Mouse (Mus musculus): ENCODE results near the gene Phldb3.

Phldb3 gene

GRCm38 (mm10) chr7:24610144-24610878 is at the start of gene Phldb3:
Gene Phldb3, plus strand, starts transcription at chr7:24610763.
- CTCF ChIA-PET, result interaction anchor here (0.9 to 2.0 kb wide), 2 partner anchors 9 kb away, joined by 6 read pairs; no protein-coding TSS in a partner anchor

GRCm38 (mm10) chr7:24561450-24561849 is 49.1 kb upstream of the Phldb3 start:
- CTCF ChIA-PET, result no interaction called here

- CTCF ChIA-PET, result interaction anchor here (0.6 to 1.2 kb wide), 3 partner anchors 15 to 26 kb away, joined by 3 read pairs; partner anchors contain the start of genes Pinlyp and Xrcc1
Observed at GRCm38 (mm10) chr7:24563191-24563836, 47.2 kb upstream of the Phldb3 start.

- CTCF ChIA-PET, result interaction anchor here (0.6 to 1.1 kb wide), 5 partner anchors 18 to 122 kb away, joined by 3 to 4 read pairs (median 3); partner anchors contain the start of genes Pinlyp and Xrcc1
Observed at GRCm38 (mm10) chr7:24563837-24564206, 46.7 kb upstream of the Phldb3 start.

GRCm38 (mm10) chr7:24564607-24565265 is 45.8 kb upstream of the Phldb3 start:
- CTCF ChIA-PET, result interaction anchor here (0.7 to 1.1 kb wide), 5 partner anchors 15 to 39 kb away, joined by 3 to 8 read pairs (median 3); partner anchors contain the start of genes Pinlyp and Xrcc1

- CTCF ChIA-PET, result interaction anchor here (0.5 to 0.9 kb wide), 2 partner anchors 16 to 38 kb away, joined by 3 to 4 read pairs; no protein-coding TSS in a partner anchor
Observed at GRCm38 (mm10) chr7:24565627-24566026, 44.9 kb upstream of the Phldb3 start.

- CTCF ChIA-PET, result no interaction called here
Observed at GRCm38 (mm10) chr7:24566206-24566605, 44.4 kb upstream of the Phldb3 start.

- CTCF ChIA-PET, result no interaction called here
Observed at GRCm38 (mm10) chr7:24568512-24568911, 42.1 kb upstream of the Phldb3 start.

- CTCF ChIA-PET, result no interaction called here
Observed at GRCm38 (mm10) chr7:24571071-24571470, 39.5 kb upstream of the Phldb3 start.

- CTCF ChIA-PET, result interaction anchor here (0.6 kb wide), 2 partner anchors 85 to 341 kb away, joined by 4 to 7 read pairs; no protein-coding TSS in a partner anchor
Observed at GRCm38 (mm10) chr7:24572455-24572854, 38.1 kb upstream of the Phldb3 start.

GRCm38 (mm10) chr7:24574224-24574796 is 36.3 kb upstream of the Phldb3 start:
- CTCF ChIA-PET, result interaction anchor here (0.7 kb wide), 1 partner anchor 15 kb away, joined by 5 read pairs; no protein-coding TSS in a partner anchor

- CTCF ChIA-PET, result no interaction called here
Observed at GRCm38 (mm10) chr7:24577811-24578210, 32.8 kb upstream of the Phldb3 start.

GRCm38 (mm10) chr7:24584876-24585275 is 25.7 kb upstream of the Phldb3 start:
- CTCF ChIA-PET, result no interaction called here

- CTCF ChIA-PET, result interaction anchor here (0.6 kb wide), 1 partner anchor 22 kb away, joined by 3 read pairs; no protein-coding TSS in a partner anchor
Observed at GRCm38 (mm10) chr7:24585995-24586394, 24.6 kb upstream of the Phldb3 start.

GRCm38 (mm10) chr7:24586828-24587227 is 23.7 kb upstream of the Phldb3 start:
- CTCF ChIA-PET, result no interaction called here

- CTCF ChIA-PET, result no interaction called here
Observed at GRCm38 (mm10) chr7:24587330-24588105, 23.0 kb upstream of the Phldb3 start, which contains the start of the genes Ethe1 and Zfp575. Gene Ethe1, plus strand, starts transcription at chr7:24587543. Gene Zfp575, minus strand, starts transcription at chr7:24587641.

- CTCF ChIA-PET, result no interaction called here
Observed at GRCm38 (mm10) chr7:24588336-24588735, 22.2 kb upstream of the Phldb3 start.

GRCm38 (mm10) chr7:24591735-24592134 is 18.8 kb upstream of the Phldb3 start:
- CTCF ChIA-PET, result interaction anchor here (0.6 kb wide), 1 partner anchor 48 kb away, joined by 4 read pairs; no protein-coding TSS in a partner anchor

GRCm38 (mm10) chr7:24592163-24592562 is 18.4 kb upstream of the Phldb3 start:
- CTCF ChIA-PET, result interaction anchor here (0.6 kb wide), 1 partner anchor 47 kb away, joined by 4 read pairs; no protein-coding TSS in a partner anchor

GRCm38 (mm10) chr7:24592781-24593180 is 17.8 kb upstream of the Phldb3 start:
- CTCF ChIA-PET, result interaction anchor here (0.7 kb wide), 1 partner anchor 19 kb away, joined by 4 read pairs; no protein-coding TSS in a partner anchor

Data from spleen, embryonic (tissue).